Comparison of ENCODE assay signal across 9 mouse cellular contexts in genomic region chr9:36795556-36795955, GRCm38 (mm10). TPM values are rescaled to one million over a fixed set of nuclear protein-coding genes. Genes with fewer than 3 reads are reported as not detected.
DNase-seq lines count a peak whose midpoint lies in the region; ATAC-seq and TF ChIP-seq lines count a peak whose summit lies in the region.
"Had no signal": no experiment of that assay in that cellular context is flagged by ENCODE, and none has a peak within 500 bp of the region (broad histone marks: within the 10 kb centered on the region; RNA-seq: fewer than 3 reads in every experiment).

No protein-coding gene starts in this region.

- no peaks in the 10 kb centered on the region for H3K9me3 ChIP-seq in liver, embryonic 12.5 days (replicated peaks)
- no peaks in the 10 kb centered on the region for H3K9me3 ChIP-seq in forebrain, embryonic 14.5 days (replicated peaks; ENCODE audit: control insufficient read depth, low read length)
- H3K9me3 ChIP-seq in midbrain, postnatal 0 days (ENCODE audit: low read length), result no peaks in the 10 kb centered on the region

- DNase-seq in adrenal gland, postnatal 14 days, result peak; percentile 25
- no peak for DNase-seq in adrenal gland, postnatal 25 days
- no peak for DNase-seq in liver
- DNase-seq in forebrain, embryonic 14.5 days (ENCODE audit: low spot score), result no peak
- DNase-seq in midbrain, postnatal 0 days (ENCODE audit: low spot score), result no peak
- DNase-seq in layer of hippocampus, adult 9-11 months, result no peak
- DNase-seq in thymus, postnatal 25 days, result no peak
- DNase-seq: lung, adult 2 months had no signal

- ATAC-seq in liver, embryonic 12.5 days, result no peak
- no peak for ATAC-seq in forebrain, embryonic 14.5 days
- no peak for ATAC-seq in midbrain, postnatal 0 days (ENCODE audit: low FRiP score)

- H3K36me3 ChIP-seq in liver, embryonic 12.5 days, result peaks cover 23% of the 10 kb centered on the region
- peaks cover 22% of the 10 kb centered on the region for H3K36me3 ChIP-seq in forebrain, embryonic 14.5 days (ENCODE audit: control insufficient read depth, insufficient read depth, low read length)
- 0 out of 2 replicates have a peak, but pooled peaks cover 8% of the 10 kb centered on the region for H3K36me3 ChIP-seq in midbrain, postnatal 0 days (ENCODE audit: insufficient read depth, low read length)

- H3K4me2 ChIP-seq in liver, embryonic 12.5 days, result peak overlapping the region; percentile 93; the same call in 1 of the 2 replicates
- peak overlapping the region; percentile 70 for H3K4me2 ChIP-seq in forebrain, embryonic 14.5 days (ENCODE audit: low read length)
- peak overlapping the region; percentile 77 for H3K4me2 ChIP-seq in midbrain, postnatal 0 days (ENCODE audit: low read depth, low read length, poor library complexity, severe bottlenecking)

- H3K4me3 ChIP-seq in liver, embryonic 12.5 days, result no peak overlapping the region
- H3K4me3 ChIP-seq in forebrain, embryonic 14.5 days (ENCODE audit: low read depth, low read length), result peak overlapping the region; percentile 92; the same call in 1 of the 2 replicates
- H3K4me3 ChIP-seq in midbrain, postnatal 0 days (ENCODE audit: low read depth, low read length), result peak overlapping the region; percentile 95; the same call in 1 of the 2 replicates

- peaks cover 17% of the 10 kb centered on the region for H3K4me1 ChIP-seq in liver, embryonic 12.5 days
- peaks cover 12% of the 10 kb centered on the region for H3K4me1 ChIP-seq in forebrain, embryonic 14.5 days (ENCODE audit: control insufficient read depth, insufficient read depth, low read length)
- H3K4me1 ChIP-seq in midbrain, postnatal 0 days (ENCODE audit: insufficient read depth, low read length), result peaks cover 6% of the 10 kb centered on the region; the same call in 1 of the 2 replicates

- no peaks in the 10 kb centered on the region for H3K27me3 ChIP-seq in liver, embryonic 12.5 days (replicated peaks)
- H3K27me3 ChIP-seq in forebrain, embryonic 14.5 days (replicated peaks; ENCODE audit: control insufficient read depth, insufficient read depth, low read length), result no peaks in the 10 kb centered on the region
- H3K27me3 ChIP-seq in midbrain, postnatal 0 days (ENCODE audit: insufficient read depth, low read length), result no peaks in the 10 kb centered on the region

- H3K9ac ChIP-seq in liver, embryonic 12.5 days, result no peak overlapping the region
- H3K9ac ChIP-seq in forebrain, embryonic 14.5 days (ENCODE audit: low read length), result no peak overlapping the region
- H3K9ac ChIP-seq in midbrain, postnatal 0 days (replicated peaks; ENCODE audit: low read length, poor library complexity, severe bottlenecking), result no peak overlapping the region; the same call in 1 of the 2 replicates

- no peak for TF ChIP-seq CTCF in midbrain, postnatal 0 days (IDR thresholded peaks at IDR 0.05)

- 80% methylated on average over 1 of the region's 1 CpGs for WGBS in liver, embryonic 12.5 days (ENCODE audit: insufficient replicate concordance)
- WGBS in forebrain, embryonic 14.5 days, result 87% methylated on average over 1 of the region's 1 CpGs
- WGBS in midbrain, postnatal 0 days, result 89% methylated on average over 1 of the region's 1 CpGs

- no peak overlapping the region for H3K27ac ChIP-seq in liver, embryonic 12.5 days
- H3K27ac ChIP-seq in forebrain, embryonic 14.5 days (ENCODE audit: low read depth, low read length), result no peak overlapping the region
- H3K27ac ChIP-seq in midbrain, postnatal 0 days (ENCODE audit: low read depth, low read length), result no peak overlapping the region

RNA-seq across cellular contexts. Expression of gene Ei24, which starts 1.6 kb away (rescaled TPM):
- 148 and 151 TPM in 2 replicates for total RNA-seq in adrenal gland, postnatal 14 days (2021)
- total RNA-seq in adrenal gland, postnatal 25 days (2021), result 118 and 131 TPM in 2 replicates
- 41.9 and 42.7 TPM in 2 replicates for polyA plus RNA-seq in liver, embryonic 12.5 days (2016; fragmentation: Nextera tagmentation; extraction: Ambion mirVana)
- polyA plus RNA-seq in forebrain, embryonic 14.5 days (2014; fragmentation: Nextera tagmentation; extraction: Ambion mirVana), result 89.9 and 92.9 TPM in 2 replicates
- total RNA-seq in midbrain, postnatal 0 days (2014; rRNA removed), result 87.6 and 94.0 TPM in 2 replicates
- polyA plus RNA-seq in midbrain, postnatal 0 days (2015; fragmentation: Nextera tagmentation; extraction: Ambion mirVana), result 103 and 106 TPM in 2 replicates

RNA-seq across cellular contexts. Expression of gene Fez1, which starts 26.1 kb away (rescaled TPM):
- 4.9 and 11.2 TPM in 2 replicates for total RNA-seq in adrenal gland, postnatal 14 days (2021)
- total RNA-seq in adrenal gland, postnatal 25 days (2021), result 4.0 and 4.7 TPM in 2 replicates
- 0.82 and 0.99 TPM in 2 replicates for polyA plus RNA-seq in liver, embryonic 12.5 days (2016; fragmentation: Nextera tagmentation; extraction: Ambion mirVana)
- 620 and 684 TPM in 2 replicates for polyA plus RNA-seq in forebrain, embryonic 14.5 days (2014; fragmentation: Nextera tagmentation; extraction: Ambion mirVana)
- total RNA-seq in midbrain, postnatal 0 days (2014; rRNA removed), result 371 and 469 TPM in 2 replicates
- polyA plus RNA-seq in midbrain, postnatal 0 days (2015; fragmentation: Nextera tagmentation; extraction: Ambion mirVana), result 530 and 548 TPM in 2 replicates

RNA-seq across cellular contexts. Expression of gene Stt3a, which starts 28.1 kb away (rescaled TPM):
- 230 and 253 TPM in 2 replicates for total RNA-seq in adrenal gland, postnatal 14 days (2021)
- 189 and 263 TPM in 2 replicates for total RNA-seq in adrenal gland, postnatal 25 days (2021)
- polyA plus RNA-seq in liver, embryonic 12.5 days (2016; fragmentation: Nextera tagmentation; extraction: Ambion mirVana), result 218 and 227 TPM in 2 replicates
- polyA plus RNA-seq in forebrain, embryonic 14.5 days (2014; fragmentation: Nextera tagmentation; extraction: Ambion mirVana), result 69.5 and 93.6 TPM in 2 replicates
- total RNA-seq in midbrain, postnatal 0 days (2014; rRNA removed), result 62.1 and 64.4 TPM in 2 replicates
- 63.3 and 73.6 TPM in 2 replicates for polyA plus RNA-seq in midbrain, postnatal 0 days (2015; fragmentation: Nextera tagmentation; extraction: Ambion mirVana)

Comparison
In these comparisons a context has a peak if more than half of its experiments do, and no peak if none do; other contexts are left out.
1. RNA of gene Fez1, which starts 26.1 kb away (total RNA-seq): 371 to 469 TPM in midbrain, postnatal 0 days; 4.9 to 11.2 TPM in adrenal gland, postnatal 14 days and 4.0 to 4.7 TPM in adrenal gland, postnatal 25 days; every median in the first group is over 10 times any median in the second.
2. Peak in every context shown above with its lines, with median percentiles within 50 percentile points of each other: H3K4me2 ChIP-seq.